Mouse (Mus musculus) limb, embryonic 15.5 days (tissue): ENCODE measurements around the gene Kdm2b. TPM values are rescaled to one million over a fixed set of nuclear protein-coding genes. Genes with fewer than 3 reads are reported as not detected.
"Not testable (repeated sequence)": the region's sequence is repeated elsewhere in the genome, so short reads cannot be mapped to it uniquely, and the experiment has no call there.

Source experiments
- ATAC-seq: fragments of 200-750 bp; cut with Nextera tagmentation; 2 replicates; pipeline ENCODE4 v1.8.0; 2017; ENCODE audit warnings: low read depth, moderate TSS enrichment; ENCODE audit not compliant: insufficient number of reproducible peaks, low FRiP score, low TSS enrichment
- H3K27ac ChIP-seq: fragments of 300-500 bp; sonication (generic); 2 replicates; pipeline ENCODE4 v1.5.1; 2015; ENCODE audit warnings: moderate library complexity, mild to moderate bottlenecking, inconsistent platforms
- H3K27me3 ChIP-seq: fragments of 300-500 bp; sonication (generic); 2 replicates; pipeline ENCODE4 v1.6.1; 2015; ENCODE audit warnings: inconsistent platforms
- H3K36me3 ChIP-seq: fragments of 300-500 bp; sonication (generic); 2 replicates; pipeline ENCODE4 v1.6.1; 2015; ENCODE audit warnings: inconsistent platforms
- H3K4me1 ChIP-seq: fragments of 300-500 bp; sonication (generic); 2 replicates; pipeline ENCODE4 v1.6.1; 2015; ENCODE audit warnings: inconsistent platforms
- H3K4me2 ChIP-seq: fragments of 300-500 bp; sonication (generic); 2 replicates; pipeline ENCODE4 v1.6.1; 2015; ENCODE audit warnings: mild to moderate bottlenecking, inconsistent platforms
- H3K4me3 ChIP-seq: fragments of 300-500 bp; sonication (generic); 2 replicates; pipeline ENCODE4 v1.5.1; 2015; ENCODE audit warnings: mild to moderate bottlenecking, inconsistent platforms
- H3K9ac ChIP-seq: fragments of 300-500 bp; sonication (generic); 2 replicates; pipeline ENCODE4 v1.6.1; 2015; ENCODE audit warnings: inconsistent platforms
- H3K9me3 ChIP-seq: fragments of 300-500 bp; sonication (generic); 2 replicates; pipeline ENCODE4 v1.6.1; 2016; ENCODE audit warnings: inconsistent platforms
- WGBS: fragments of 180-500 bp; shearing (Covaris S2); methylation state at CpG from one replicate; pipeline ENCODE4 v1.1.7; 2015; 5-methylcytosine and 5-hydroxymethylcytosine counted together
- polyA plus RNA-seq: library from polyadenylated mRNA; unstranded; fragments of >200 nt; fragmentation: Nextera tagmentation; extraction: Ambion mirVana; gene quantifications from 2 replicates; pipeline ENCODE4 v1.2.1, GENCODE M21; 2015

Gene Kdm2b
- polyA plus RNA-seq, 1 experiment from 2014 or later = 46.0 TPM

GRCm38 (mm10) chr5:122989001-122989525, 560 bp downstream of the Kdm2b start:
- peak overlapping the region; percentile 88 for H3K4me2 ChIP-seq
- under 1% methylated on average over 39 of the region's 39 CpGs for WGBS
- no peaks in the 10 kb centered on the region for H3K36me3 ChIP-seq
- peaks cover 52% of the 10 kb centered on the region for H3K4me1 ChIP-seq
- peak overlapping the region; percentile 58 for H3K4me3 ChIP-seq
- ATAC-seq = no peak
- H3K27ac ChIP-seq = peak overlapping the region; percentile 86
- peak overlapping the region; percentile 50 for H3K9ac ChIP-seq
- H3K27me3 ChIP-seq = no peaks in the 10 kb centered on the region
- H3K9me3 ChIP-seq = no peaks in the 10 kb centered on the region

- H3K4me1 ChIP-seq = peaks cover 51% of the 10 kb centered on the region
- H3K27me3 ChIP-seq = no peaks in the 10 kb centered on the region
- peak overlapping the region; percentile 88 for H3K4me2 ChIP-seq
- no peaks in the 10 kb centered on the region for H3K9me3 ChIP-seq
- under 1% methylated on average over 39 of the region's 41 CpGs for WGBS
- peak overlapping the region; percentile 86 for H3K27ac ChIP-seq
- no peaks in the 10 kb centered on the region for H3K36me3 ChIP-seq
- peak overlapping the region; percentile 50 for H3K9ac ChIP-seq
- peak overlapping the region; percentile 58 for H3K4me3 ChIP-seq
- 0 out of 2 replicates have a peak, but pooled peaks have one; percentile 28 for ATAC-seq
These were observed 1.4 kb downstream of the Kdm2b start for GRCm38 (mm10) chr5:122988021-122988751.

GRCm38 (mm10) chr5:122987211-122988020, 2.2 kb downstream of the Kdm2b start:
- Histone ChIP-seq H3K36me3 (peaks cover 2% of the 10 kb centered on the region; the same call in 1 of the 2 replicates), H3K4me3 (peak overlapping the region; percentile 58), H3K9ac (peak overlapping the region; percentile 50), H3K4me1 (peaks cover 51% of the 10 kb centered on the region), H3K27ac (0 out of 2 replicates have a peak overlapping the region, but pooled peaks have one; percentile 22), H3K27me3 (no peaks in the 10 kb centered on the region), H3K4me2 (peak overlapping the region; percentile 88), H3K9me3 (no peaks in the 10 kb centered on the region)
- WGBS = 3% methylated on average over 39 of the region's 39 CpGs
- peak; percentile 66 for ATAC-seq

GRCm38 (mm10) chr5:122986091-122986493, 3.5 kb downstream of the Kdm2b start:
- H3K4me1 ChIP-seq = peaks cover 46% of the 10 kb centered on the region
- H3K4me3 ChIP-seq = no peak overlapping the region
- no peak overlapping the region for H3K27ac ChIP-seq
- no peak for ATAC-seq
- no peak overlapping the region for H3K9ac ChIP-seq
- peaks cover 3% of the 10 kb centered on the region; the same call in 1 of the 2 replicates for H3K36me3 ChIP-seq
- H3K4me2 ChIP-seq = no peak overlapping the region
- no peaks in the 10 kb centered on the region for H3K27me3 ChIP-seq
- 46% methylated on average over 8 of the region's 8 CpGs for WGBS
- H3K9me3 ChIP-seq = no peaks in the 10 kb centered on the region

- ATAC-seq = no peak
- Histone ChIP-seq H3K27me3 (no peaks in the 10 kb centered on the region), H3K27ac (0 out of 2 replicates have a peak overlapping the region, but pooled peaks have one; percentile 7), H3K4me2 (no peak overlapping the region), H3K4me1 (peaks cover 38% of the 10 kb centered on the region), H3K9me3 (no peaks in the 10 kb centered on the region), H3K36me3 (peaks cover 10% of the 10 kb centered on the region; the same call in 1 of the 2 replicates), H3K4me3 (no peak overlapping the region), H3K9ac (no peak overlapping the region)
- 83% methylated on average over 3 of the region's 3 CpGs for WGBS
These were observed 4.3 kb downstream of the Kdm2b start for GRCm38 (mm10) chr5:122985276-122985675.

- ATAC-seq = no peak
These were observed 5.1 kb downstream of the Kdm2b start for GRCm38 (mm10) chr5:122984483-122984882.

GRCm38 (mm10) chr5:122978970-122979369, 10.7 kb downstream of the Kdm2b start:
- Histone ChIP-seq H3K4me3 (no peak overlapping the region), H3K9me3 (no peaks in the 10 kb centered on the region), H3K27ac (no peak overlapping the region), H3K27me3 (no peaks in the 10 kb centered on the region), H3K9ac (no peak overlapping the region), H3K4me2 (no peak overlapping the region), H3K4me1 (no peaks in the 10 kb centered on the region), H3K36me3 (peaks cover 11% of the 10 kb centered on the region; the same call in 1 of the 2 replicates)
- WGBS = 84% methylated on average over 8 of the region's 8 CpGs
- no peak for ATAC-seq

More at GRCm38 (mm10) chr5:122984483-122984882, 5.1 kb downstream of the Kdm2b start:
- Histone ChIP-seq H3K27me3 (no peaks in the 10 kb centered on the region), H3K27ac (no peak overlapping the region), H3K36me3 (peaks cover 11% of the 10 kb centered on the region; the same call in 1 of the 2 replicates), H3K9ac (no peak overlapping the region), H3K9me3 (no peaks in the 10 kb centered on the region), H3K4me3 (no peak overlapping the region), H3K4me1 (peaks cover 31% of the 10 kb centered on the region), H3K4me2 (no peak overlapping the region)
- WGBS = 82% methylated on average over 5 of the region's 5 CpGs

- H3K4me3 ChIP-seq, H3K9ac ChIP-seq, H3K4me2 ChIP-seq, H3K4me1 ChIP-seq, H3K27me3 ChIP-seq, H3K9me3 ChIP-seq, H3K27ac ChIP-seq, ATAC-seq, H3K36me3 ChIP-seq: not testable (repeated sequence)
- 97% methylated on average over 4 of the region's 4 CpGs for WGBS
These were observed 14.9 kb downstream of the Kdm2b start for GRCm38 (mm10) chr5:122974701-122975100.

- H3K9me3 ChIP-seq = no peaks in the 10 kb centered on the region
- no peak overlapping the region for H3K4me2 ChIP-seq
- WGBS = 73% methylated on average over 9 of the region's 9 CpGs
- no peaks in the 10 kb centered on the region for H3K27me3 ChIP-seq
- H3K36me3 ChIP-seq = no peaks in the 10 kb centered on the region
- no peak overlapping the region for H3K9ac ChIP-seq
- H3K4me1 ChIP-seq = 0 out of 2 replicates have a peak, but pooled peaks cover 4% of the 10 kb centered on the region
- H3K27ac ChIP-seq = no peak overlapping the region
- no peak overlapping the region for H3K4me3 ChIP-seq
- ATAC-seq = no peak
These were observed 17.5 kb downstream of the Kdm2b start for GRCm38 (mm10) chr5:122972116-122972515.

- no peaks in the 10 kb centered on the region for H3K36me3 ChIP-seq
- H3K4me3 ChIP-seq = no peak overlapping the region
- H3K9ac ChIP-seq = no peak overlapping the region
- no peaks in the 10 kb centered on the region for H3K27me3 ChIP-seq
- ATAC-seq = no peak
- no peak overlapping the region for H3K4me2 ChIP-seq
- H3K9me3 ChIP-seq = no peaks in the 10 kb centered on the region
- H3K4me1 ChIP-seq = 0 out of 2 replicates have a peak, but pooled peaks cover 4% of the 10 kb centered on the region
- no peak overlapping the region for H3K27ac ChIP-seq
- WGBS = 87% methylated on average over 4 of the region's 4 CpGs
These were observed 18.2 kb downstream of the Kdm2b start for GRCm38 (mm10) chr5:122971438-122971837.

- Histone ChIP-seq H3K4me3 (no peak overlapping the region), H3K4me2 (no peak overlapping the region), H3K27ac (no peak overlapping the region), H3K36me3 (no peaks in the 10 kb centered on the region), H3K27me3 (no peaks in the 10 kb centered on the region), H3K9me3 (no peaks in the 10 kb centered on the region), H3K4me1 (0 out of 2 replicates have a peak, but pooled peaks cover 4% of the 10 kb centered on the region), H3K9ac (no peak overlapping the region)
- no peak for ATAC-seq
- 81% methylated on average over 5 of the region's 5 CpGs for WGBS
These were observed 19.6 kb downstream of the Kdm2b start for GRCm38 (mm10) chr5:122970056-122970455.
